Mouse (Mus musculus) thymus, postnatal 25 days (tissue): ENCODE data around the gene Ust.

Experiments used
- DNase-seq: peaks from one replicate; pipeline ENCODE4 v3.0.0; 2022

Ust gene

GRCm38 (mm10) chr10:8498951-8499891 is 19.4 kb downstream of the Ust start:
- DNase-seq, result no peak

GRCm38 (mm10) chr10:8495543-8496141 is 23.0 kb downstream of the Ust start:
- DNase-seq, result no peak

DNA sequence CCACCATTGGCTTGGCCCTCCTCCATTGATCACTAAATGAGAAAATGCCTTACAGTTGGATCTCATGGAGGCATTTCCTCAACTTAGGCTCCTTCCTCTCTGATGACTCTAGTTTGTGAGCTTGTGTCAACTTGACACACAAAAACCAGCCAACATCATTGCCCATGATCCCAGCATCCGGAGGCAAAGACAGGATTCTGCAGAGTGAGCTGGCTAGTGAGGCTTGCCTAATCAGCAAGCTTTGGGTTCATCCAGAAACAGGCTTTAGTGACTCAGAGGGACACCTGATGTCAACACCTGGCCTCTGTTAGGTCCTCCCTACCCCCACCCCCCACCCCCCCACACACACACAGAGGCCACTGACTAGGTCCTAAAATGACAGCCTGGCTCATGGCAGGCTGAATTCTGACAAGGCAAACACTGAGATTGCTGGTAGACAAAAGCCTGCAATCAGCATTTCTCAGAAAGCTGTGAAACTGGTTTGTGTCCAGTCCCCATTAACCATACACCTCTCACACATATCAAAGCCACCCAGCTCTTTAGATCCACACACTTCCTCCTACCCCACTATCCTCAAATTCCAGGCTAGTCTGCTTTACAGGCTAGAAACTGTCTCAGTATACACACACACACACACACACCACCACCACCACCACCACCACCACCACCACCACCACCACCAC is 26.6 kb downstream of the Ust start:
- DNase-seq, result no peak

- DNase-seq, result no peak
Measured at GRCm38 (mm10) chr10:8487388-8487787, 31.2 kb downstream of the Ust start.

- no peak for DNase-seq
Measured at GRCm38 (mm10) chr10:8484487-8484886, 34.1 kb downstream of the Ust start.

- no peak for DNase-seq
Measured at GRCm38 (mm10) chr10:8482779-8483178, 35.8 kb downstream of the Ust start.

GRCm38 (mm10) chr10:8479779-8480178 is 38.8 kb downstream of the Ust start:
- DNase-seq, result no peak

DNA sequence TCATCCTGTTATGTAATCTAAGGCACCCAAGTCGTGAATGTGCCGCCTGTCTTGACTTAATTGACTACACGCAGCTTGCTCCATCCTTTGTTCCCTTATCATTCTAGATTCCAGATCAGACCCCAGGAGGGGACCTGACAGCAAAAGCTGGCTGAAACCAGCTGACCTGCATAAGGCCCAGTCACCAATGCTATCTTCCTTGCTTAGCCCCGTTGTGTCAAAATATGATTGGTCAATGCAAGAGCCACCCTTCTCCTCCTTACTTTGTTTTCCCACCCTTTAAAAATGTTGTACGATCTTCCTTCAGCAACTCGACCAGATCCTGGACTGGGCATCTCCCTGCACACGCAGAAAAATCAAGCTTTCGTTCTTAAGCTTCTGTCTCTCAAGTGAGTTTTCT is 40.7 kb downstream of the Ust start:
- DNase-seq, result no peak

- DNase-seq, result no peak
Measured at GRCm38 (mm10) chr10:8471995-8472394, 46.6 kb downstream of the Ust start.

DNA sequence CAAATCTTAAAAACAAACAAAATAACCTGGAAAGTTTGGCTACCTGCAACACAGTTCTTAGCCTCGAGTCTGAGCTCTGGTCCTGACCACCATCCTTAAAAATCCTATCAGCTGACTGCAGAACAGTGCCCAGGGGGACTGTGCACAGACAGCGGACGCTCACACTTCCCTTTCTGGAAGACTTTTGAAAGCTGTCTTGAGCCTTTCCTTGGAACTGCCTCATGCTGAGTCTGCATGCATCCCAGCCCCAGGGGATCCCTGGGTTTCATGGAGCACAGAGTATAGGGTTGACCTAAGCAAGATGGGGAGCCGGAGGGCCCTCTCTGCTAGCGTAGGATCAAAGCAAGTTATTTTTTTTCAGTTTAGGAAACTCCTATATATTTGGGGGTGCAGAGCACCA is 47.6 kb downstream of the Ust start:
- no peak for DNase-seq

DNA sequence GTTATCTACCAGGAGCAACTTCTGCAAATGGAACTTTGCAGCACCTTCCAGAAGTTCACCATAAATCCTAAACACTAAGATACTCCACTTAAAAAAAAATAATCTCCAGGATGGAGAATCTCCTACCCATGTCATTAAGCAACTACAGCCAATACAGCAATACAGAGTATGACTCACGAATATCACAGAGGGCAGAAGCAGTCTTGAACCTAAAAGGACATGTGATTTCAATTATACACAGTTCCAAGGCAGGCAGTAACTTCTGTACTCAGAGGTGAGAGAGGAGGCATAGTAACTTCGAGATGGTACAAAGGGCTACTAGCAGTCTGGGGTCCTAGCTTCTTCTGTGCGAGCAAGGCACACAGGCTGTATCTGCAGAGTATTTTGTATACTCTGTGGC is 49.1 kb downstream of the Ust start:
- DNase-seq, result no peak

DNA sequence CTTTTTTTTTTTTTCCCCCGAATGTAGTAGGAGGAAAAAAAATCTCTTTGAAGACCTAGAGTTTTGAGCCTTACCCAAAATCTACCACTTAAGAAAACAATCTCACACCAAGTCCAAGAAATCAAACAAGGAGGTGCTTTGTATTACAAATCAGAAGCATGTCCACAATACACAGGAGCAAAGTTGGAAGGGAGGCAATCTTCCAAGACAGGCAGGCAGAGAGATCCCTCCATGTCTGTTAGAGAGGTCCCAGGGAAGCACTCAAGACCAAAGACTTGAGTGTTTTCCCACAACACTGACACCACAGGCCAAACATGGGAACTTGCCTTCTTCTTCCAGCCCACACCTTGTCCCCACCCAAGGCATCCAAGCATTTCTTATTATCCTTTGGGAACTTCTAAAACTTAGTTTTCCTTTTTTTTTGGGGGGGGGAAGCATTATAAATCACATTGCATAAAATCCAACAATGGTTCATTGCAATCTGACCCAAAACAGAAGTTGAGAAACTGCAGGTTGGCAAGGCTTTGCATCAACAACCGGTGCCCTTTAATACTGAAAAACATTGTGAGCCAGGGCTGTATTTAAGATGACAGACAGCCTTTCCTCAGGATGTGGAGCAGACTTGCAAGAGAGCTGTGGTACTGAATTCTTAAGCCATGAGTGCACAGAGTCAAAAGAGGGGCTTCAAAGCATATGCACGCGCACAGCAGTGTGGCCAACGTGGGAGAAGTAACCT is 49.8 kb downstream of the Ust start:
- DNase-seq, result no peak

DNA sequence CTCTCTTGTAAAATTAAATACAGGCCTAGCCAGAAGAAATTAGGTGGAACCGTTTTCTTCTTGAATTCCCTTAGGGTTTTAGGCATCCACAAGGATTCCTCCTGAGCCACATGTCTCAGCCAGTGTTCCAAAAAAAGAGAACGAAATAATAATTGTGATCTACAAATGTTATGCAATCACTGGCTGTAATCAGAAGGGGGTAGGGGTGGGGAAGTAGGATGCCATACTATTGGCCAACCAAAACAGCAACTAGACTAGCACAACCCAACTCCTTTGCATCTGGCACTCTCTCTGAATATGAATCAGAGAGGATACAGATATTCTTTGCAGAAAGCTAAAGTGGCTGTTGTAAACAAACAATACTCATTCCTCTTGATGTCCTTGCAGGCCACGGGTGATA is 52.7 kb downstream of the Ust start:
- no peak for DNase-seq

GRCm38 (mm10) chr10:8465216-8465615 is 53.4 kb downstream of the Ust start:
- no peak for DNase-seq

GRCm38 (mm10) chr10:8461372-8461771 is 57.3 kb downstream of the Ust start:
- no peak for DNase-seq

DNA sequence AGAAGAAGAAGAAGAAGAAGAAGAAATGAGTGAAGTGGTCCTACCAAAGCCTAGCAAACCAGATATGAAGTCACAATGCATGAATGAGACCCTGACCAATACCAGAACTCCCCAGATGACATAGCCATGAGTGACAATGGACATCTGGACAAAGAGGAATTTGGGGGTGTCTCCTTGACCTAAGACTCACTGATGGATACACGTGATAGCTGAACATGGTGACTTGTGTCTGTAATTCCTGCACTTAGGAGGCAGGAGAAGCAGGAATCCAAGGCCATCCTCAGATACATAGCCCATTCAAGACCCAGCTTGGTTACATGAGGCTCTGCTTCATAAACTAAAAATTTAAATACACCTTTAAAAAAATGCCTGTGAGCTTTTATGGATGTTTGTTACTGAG is 63.9 kb downstream of the Ust start:
- no peak for DNase-seq

- no peak for DNase-seq
Measured at GRCm38 (mm10) chr10:8447681-8448080, 70.9 kb downstream of the Ust start.

DNA sequence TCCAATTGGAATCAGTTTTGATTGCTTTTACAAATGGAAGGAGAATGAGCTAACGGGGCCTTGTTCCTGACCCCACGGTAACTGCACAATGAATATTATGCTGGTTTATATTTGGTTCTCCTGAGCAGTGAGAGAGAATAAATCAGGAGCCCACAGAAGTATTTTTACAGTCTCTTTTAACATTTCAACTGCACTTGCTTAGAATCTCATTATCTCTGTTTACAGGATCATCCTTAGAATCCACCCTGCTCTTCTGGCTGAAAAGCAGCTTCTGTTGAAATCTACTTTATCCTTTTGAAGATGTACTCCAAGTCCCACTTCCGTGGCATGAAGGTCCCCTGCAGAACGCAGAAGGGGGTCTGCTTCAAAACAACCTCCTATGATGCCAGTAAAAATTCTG is 71.7 kb downstream of the Ust start:
- DNase-seq, result no peak

DNA sequence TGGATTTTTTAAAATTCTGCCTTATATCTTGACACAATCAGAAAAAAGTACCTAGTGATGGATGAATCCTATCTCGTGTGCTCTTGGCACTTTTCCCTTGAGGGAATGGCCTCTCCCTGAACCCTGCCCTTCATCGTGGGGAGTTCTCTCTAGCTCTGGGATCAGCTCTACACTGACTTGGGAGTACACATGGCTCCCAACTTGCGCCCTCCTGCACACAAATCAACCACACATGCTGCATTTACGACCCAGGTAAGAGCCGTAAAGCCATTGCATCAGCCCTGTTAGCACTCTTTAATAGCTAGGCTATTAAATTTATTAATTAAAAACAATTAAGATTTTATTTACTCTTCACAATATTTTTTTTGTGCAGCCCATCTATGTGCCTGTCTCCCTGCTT is 74.6 kb downstream of the Ust start:
- DNase-seq, result no peak

DNA sequence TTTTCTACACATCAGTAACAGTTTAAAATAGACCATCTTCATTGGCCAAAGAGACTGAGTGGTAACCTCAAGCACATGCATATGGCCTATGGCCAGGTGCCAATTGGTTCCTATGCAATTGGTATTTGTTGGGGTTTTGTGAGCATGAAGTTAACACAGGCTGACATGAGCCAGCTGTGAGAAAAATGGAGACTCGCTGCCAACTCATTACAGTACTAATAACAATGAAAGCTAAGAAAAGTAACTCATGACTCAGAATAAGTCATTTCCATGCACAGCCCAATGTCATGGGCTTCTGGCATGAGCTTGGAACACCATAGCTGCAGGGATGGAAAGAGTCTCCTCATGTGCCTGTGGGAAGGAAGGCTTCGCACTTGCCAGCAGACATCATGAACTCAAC is 86.8 kb downstream of the Ust start:
- DNase-seq, result no peak

DNA sequence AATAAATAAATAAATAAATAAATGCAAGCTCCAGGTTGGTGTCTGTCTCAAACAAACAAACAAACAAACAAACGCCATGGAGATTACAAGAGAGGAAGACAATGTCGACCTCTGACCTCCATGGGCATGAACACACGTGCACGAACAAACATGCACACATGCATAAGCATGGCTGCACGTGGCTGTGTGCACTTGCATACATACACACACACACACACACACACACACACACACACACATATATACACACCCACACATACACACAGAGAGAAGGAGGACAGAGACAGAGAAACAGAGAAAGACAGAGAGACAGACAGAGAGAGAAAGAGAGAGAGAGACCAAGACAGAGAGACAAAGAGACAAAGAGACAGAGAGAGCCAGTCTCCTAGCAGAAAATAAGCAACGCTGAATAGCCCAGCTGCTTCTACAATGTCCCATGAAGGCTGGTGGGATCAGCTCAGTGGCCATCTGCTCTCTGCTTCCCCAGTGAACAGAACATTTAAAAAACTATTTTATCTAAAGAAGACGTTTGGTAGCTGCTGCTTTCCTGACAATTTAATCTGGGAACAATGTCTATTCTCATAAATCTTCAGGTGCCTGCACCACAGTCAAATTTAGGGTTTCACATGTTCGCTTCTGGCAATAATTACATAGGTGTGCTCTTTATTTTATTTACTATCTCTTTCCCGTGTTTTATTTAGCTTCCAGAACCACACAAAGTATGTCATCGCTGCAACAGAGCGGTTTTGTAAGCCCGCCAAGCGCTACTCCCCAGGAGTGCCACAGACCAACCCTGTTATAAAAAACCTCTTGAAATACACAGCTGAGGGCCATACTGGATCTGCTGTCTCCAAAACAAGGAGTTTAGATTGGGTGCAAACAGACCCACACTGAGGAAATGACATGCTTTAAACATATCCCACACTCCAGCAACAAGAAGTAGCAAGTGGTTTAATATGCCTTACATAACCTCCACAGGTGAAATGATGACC is 89.5 kb downstream of the Ust start:
- DNase-seq, result no peak
